Mouse (Mus musculus) lung, adult 18-20 months (tissue): ENCODE data around the gene Syt2.
A peak's percentile ranks its signal among the peaks of the same experiment; 100 is the strongest.

Experiments used
- DNase-seq, 2 experiments: peaks; one replicate each; pipeline ENCODE4 v3.0.0; 2022; ENCODE audit warnings: mixed read lengths in 2 of 2

Gene Syt2

GRCm38 (mm10) chr1:134749889-134750288 is 103.4 kb downstream of the Syt2 start:
- DNase-seq, result no peak

GRCm38 (mm10) chr1:134752447-134752846 is 106.0 kb downstream of the Syt2 start:
- DNase-seq, result no peak

GRCm38 (mm10) chr1:134753751-134754630 is 107.5 kb downstream of the Syt2 start:
- peak; percentile 38 to 51 for DNase-seq

- peak in 1 of 2 experiments; percentile 49 for DNase-seq
Measured at GRCm38 (mm10) chr1:134754818-134755217, 108.3 kb downstream of the Syt2 start.

- DNase-seq, result peak in 1 of 2 experiments; percentile 48
Measured at GRCm38 (mm10) chr1:134755548-134756189, 109.2 kb downstream of the Syt2 start.

GRCm38 (mm10) chr1:134756190-134756873 is 109.9 kb downstream of the Syt2 start:
- DNase-seq, result no peak

- no peak for DNase-seq
Measured at GRCm38 (mm10) chr1:134757230-134757629, 110.8 kb downstream of the Syt2 start.

GRCm38 (mm10) chr1:134759133-134759532 is 112.7 kb downstream of the Syt2 start:
- DNase-seq, result no peak

GRCm38 (mm10) chr1:134760642-134761041 is 114.2 kb downstream of the Syt2 start:
- DNase-seq, result no peak

GRCm38 (mm10) chr1:134761534-134761933 is 115.1 kb downstream of the Syt2 start:
- DNase-seq, result no peak

GRCm38 (mm10) chr1:134763250-134763649 is 116.8 kb downstream of the Syt2 start:
- no peak for DNase-seq

- DNase-seq, result no peak
Measured at GRCm38 (mm10) chr1:134763776-134764438, 117.4 kb downstream of the Syt2 start.

GRCm38 (mm10) chr1:134764831-134765458 is 118.5 kb downstream of the Syt2 start:
- no peak for DNase-seq

- DNase-seq, result no peak
Measured at GRCm38 (mm10) chr1:134766448-134766847, 120.0 kb downstream of the Syt2 start.

- no peak for DNase-seq
Measured at GRCm38 (mm10) chr1:134770312-134770711, 123.8 kb downstream of the Syt2 start.

- peak; percentile 67 to 83 for DNase-seq
Measured at GRCm38 (mm10) chr1:134771353-134771752, 124.9 kb downstream of the Syt2 start.

- no peak for DNase-seq
Measured at GRCm38 (mm10) chr1:134771999-134772398, 125.5 kb downstream of the Syt2 start.

GRCm38 (mm10) chr1:134772821-134773220 is 126.3 kb downstream of the Syt2 start:
- no peak for DNase-seq

GRCm38 (mm10) chr1:134773256-134773655 is 126.8 kb downstream of the Syt2 start:
- no peak for DNase-seq

- no peak for DNase-seq
Measured at GRCm38 (mm10) chr1:134774247-134774646, 127.8 kb downstream of the Syt2 start.

GRCm38 (mm10) chr1:134774728-134775287 is 128.3 kb downstream of the Syt2 start:
- DNase-seq, result no peak

GRCm38 (mm10) chr1:134775631-134776030 is 129.2 kb downstream of the Syt2 start:
- DNase-seq, result no peak
